Mouse (Mus musculus) brain, embryonic 14.5 days (tissue): Measurements from ENCODE around the gene Aplp2.

Source experiments
- CTCF ChIP-seq: fragments of 200-500 bp; IDR thresholded peaks from 2 replicates; pipeline ENCODE4 v1.5.1; 2012; ENCODE audit warnings: inconsistent platforms, mild to moderate bottlenecking, moderate library complexity, borderline replicate concordance; ENCODE audit not compliant: insufficient read depth, insufficient read length; ENCODE audit errors: extremely low read depth
- POLR2A ChIP-seq: fragments of 200-500 bp; IDR thresholded peaks from 2 replicates; pipeline ENCODE4 v1.6.1; 2012; ENCODE audit warnings: mild to moderate bottlenecking, inconsistent platforms, borderline replicate concordance; ENCODE audit not compliant: poor library complexity, insufficient read depth, insufficient read length, severe bottlenecking; ENCODE audit errors: extremely low read depth

DNA sequence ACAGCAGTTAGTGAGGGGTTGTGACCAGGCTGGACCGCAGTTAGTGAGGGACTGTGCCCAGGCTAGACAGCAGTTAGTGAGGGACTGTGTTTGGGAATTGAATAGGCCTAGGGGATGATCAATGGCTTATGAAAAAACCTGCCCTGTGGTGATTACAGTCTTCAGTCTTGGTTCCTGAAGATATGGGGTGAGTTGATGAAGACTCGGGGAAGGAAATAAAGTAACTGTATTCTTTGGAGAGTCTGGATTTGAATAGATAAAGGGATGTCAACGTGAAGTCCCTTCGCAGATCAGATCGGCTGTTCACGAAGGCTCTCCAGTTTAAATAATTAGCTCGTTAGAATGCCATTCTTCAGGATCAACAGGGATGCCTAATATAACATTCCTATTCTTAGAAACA, 44.3 kb upstream of the Aplp2 start:
- TF ChIP-seq POLR2A (no peak), CTCF (no peak)
